Mouse (Mus musculus): ENCODE results near the gene Pdcd2. TPM values are rescaled to one million over a fixed set of nuclear protein-coding genes. Genes with fewer than 3 reads are reported as not detected.

Pdcd2 gene
- polyA plus RNA-seq, 1 experiment, result 52.6 TPM

DNA sequence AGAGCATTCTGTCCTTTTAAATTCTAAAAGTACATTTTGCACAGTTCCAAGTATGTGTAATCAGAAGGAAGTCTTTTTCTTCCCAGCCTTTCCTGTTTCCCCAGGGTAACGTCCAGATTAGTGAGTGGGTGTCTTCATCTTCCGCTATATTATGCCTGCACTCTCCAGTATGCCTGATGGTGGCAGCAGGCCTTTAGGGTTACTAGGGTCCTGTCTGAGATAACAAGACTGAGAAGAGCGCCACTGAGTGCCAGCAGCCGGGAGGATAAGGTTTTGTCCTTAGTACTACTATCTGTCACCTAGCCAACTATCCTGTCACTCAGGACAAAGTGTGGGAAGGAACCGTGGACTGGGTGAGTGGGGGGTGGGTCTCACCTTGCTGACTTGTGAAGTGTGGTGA, 9.3 kb downstream of the Pdcd2 start:
- Histone ChIP-seq H3K4me3 (replicated peaks) (peak overlapping the region; percentile 8), H3K27me3 (replicated peaks) (no peaks in the 10 kb centered on the region), H3K9me3 (no peaks in the 10 kb centered on the region), H3K4me1 (peaks cover 21% of the 10 kb centered on the region), H3K36me3 (replicated peaks; ENCODE audit: low read length) (peaks cover 96% of the 10 kb centered on the region)
- TF ChIP-seq FLI1 (IDR thresholded peaks at IDR 0.05; ENCODE audit: low read length), result no peak
- no peak for TF ChIP-seq GATA1 (IDR thresholded peaks at IDR 0.05; ENCODE audit: borderline replicate concordance, low read length)

DNA sequence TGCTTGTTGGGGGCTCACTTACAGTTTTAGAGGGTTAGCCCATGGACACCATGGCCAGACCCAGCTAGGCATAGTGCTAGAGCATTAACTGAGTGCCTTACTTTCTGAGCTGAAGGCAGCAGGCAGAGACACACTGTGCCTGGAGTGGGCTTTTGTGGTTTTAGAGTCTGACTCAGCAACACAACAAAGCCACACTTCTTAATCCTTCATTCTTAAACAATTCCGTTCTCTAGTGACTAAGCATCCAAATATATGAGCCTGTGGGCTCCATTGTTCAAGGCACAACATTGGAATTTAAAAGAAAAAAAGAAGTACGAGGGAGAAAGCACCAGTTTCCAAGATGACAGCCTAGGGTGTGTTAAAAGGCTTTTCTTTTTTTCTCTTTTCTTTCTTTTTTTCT, 16.4 kb downstream of the Pdcd2 start:
- H3K4me3 ChIP-seq (replicated peaks), result peak overlapping the region; percentile 76
- TF ChIP-seq GATA1 (IDR thresholded peaks at IDR 0.05; ENCODE audit: borderline replicate concordance, low read length) (no peak), FLI1 (IDR thresholded peaks at IDR 0.05; ENCODE audit: low read length) (no peak)
- H3K36me3 ChIP-seq (replicated peaks; ENCODE audit: low read length), result peaks cover 95% of the 10 kb centered on the region
- H3K27me3 ChIP-seq (replicated peaks), result no peaks in the 10 kb centered on the region
- H3K9me3 ChIP-seq, result no peaks in the 10 kb centered on the region
- peaks cover 26% of the 10 kb centered on the region for H3K4me1 ChIP-seq

DNA sequence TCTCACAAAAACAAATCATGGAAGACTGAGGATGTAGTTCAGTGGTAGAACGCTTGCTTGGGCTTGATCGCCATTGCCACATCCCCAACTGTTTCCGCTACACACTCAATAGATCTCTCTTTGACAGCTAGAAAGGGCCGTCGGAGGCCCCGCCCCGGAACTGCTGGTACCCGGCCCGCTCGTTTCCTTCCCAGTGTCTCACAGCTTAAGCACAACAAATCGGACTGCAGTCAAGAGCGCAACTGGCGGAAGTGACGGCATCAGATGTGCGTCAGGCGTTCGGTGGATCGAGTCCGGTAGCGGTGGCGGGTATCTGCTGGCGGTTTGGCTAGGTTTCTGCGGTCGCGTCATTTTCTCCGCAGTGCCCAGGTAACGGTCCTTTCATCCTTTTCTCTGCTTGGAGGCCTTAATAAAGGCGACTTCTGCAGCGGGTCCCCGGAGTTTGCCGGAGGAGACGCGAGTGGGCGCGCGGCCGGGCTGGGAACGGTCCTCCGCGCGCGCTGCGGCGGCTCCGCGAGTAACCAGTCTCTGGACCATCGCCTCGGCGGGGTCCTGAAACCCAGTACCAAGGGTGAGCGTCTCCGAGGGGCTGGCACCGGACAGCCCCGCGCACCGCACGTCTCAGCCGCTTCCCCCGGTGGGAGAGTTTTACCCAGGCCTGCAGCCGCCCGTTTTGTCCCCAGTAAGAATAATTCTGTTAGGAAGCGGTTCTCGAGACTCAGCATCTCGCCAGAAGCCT, 27.3 kb downstream of the Pdcd2 start, which contains the start of the genes Psmb1 and Tbp:
Gene Psmb1, minus strand, starts transcription at position 96 of the 739 bp plus-strand sequence.
Gene Tbp, plus strand, starts transcription at position 233 of the 739 bp plus-strand sequence.
- peaks cover 44% of the 10 kb centered on the region for H3K4me1 ChIP-seq
- TF ChIP-seq GATA1 (IDR thresholded peaks at IDR 0.05; ENCODE audit: borderline replicate concordance, low read length) (no peak), FLI1 (IDR thresholded peaks at IDR 0.05; ENCODE audit: low read length) (peak; percentile 82)

DNA sequence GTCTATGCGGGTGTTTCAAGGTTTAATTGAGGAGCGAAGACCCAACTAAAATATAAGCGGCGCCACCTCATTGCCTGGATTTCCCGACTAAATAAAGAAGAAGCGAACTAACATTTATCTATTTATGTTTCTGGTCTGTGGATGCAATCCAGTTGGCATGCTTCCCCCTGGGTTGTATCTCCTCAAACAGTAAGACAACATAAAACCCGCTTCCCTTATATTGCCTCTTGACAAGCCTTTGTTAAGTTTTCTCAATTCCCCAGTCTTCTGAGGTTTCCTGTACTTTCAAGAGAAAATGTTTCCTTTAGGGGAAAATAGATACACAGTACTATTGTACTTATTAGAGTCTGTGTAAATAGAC, 28.4 kb downstream of the Pdcd2 start:
- peak overlapping the region; percentile 96 for H3K4me3 ChIP-seq (replicated peaks)
- peaks cover 36% of the 10 kb centered on the region for H3K36me3 ChIP-seq (replicated peaks; ENCODE audit: low read length)
- no peaks in the 10 kb centered on the region for H3K27me3 ChIP-seq (replicated peaks)
- no peaks in the 10 kb centered on the region for H3K9me3 ChIP-seq
- H3K4me1 ChIP-seq, result peaks cover 43% of the 10 kb centered on the region
- TF ChIP-seq FLI1 (IDR thresholded peaks at IDR 0.05; ENCODE audit: low read length), result no peak
- TF ChIP-seq GATA1 (IDR thresholded peaks at IDR 0.05; ENCODE audit: borderline replicate concordance, low read length), result no peak

More for the DNA sequence above, 27.3 kb downstream of the Pdcd2 start, which contains the start of the genes Psmb1 and Tbp:
- no peaks in the 10 kb centered on the region for H3K27me3 ChIP-seq (replicated peaks)
- peaks cover 36% of the 10 kb centered on the region for H3K36me3 ChIP-seq (replicated peaks; ENCODE audit: low read length)
- H3K9me3 ChIP-seq, result no peaks in the 10 kb centered on the region
- H3K4me3 ChIP-seq (replicated peaks), result peak within 1 kb of the TSS; percentile 96

DNA sequence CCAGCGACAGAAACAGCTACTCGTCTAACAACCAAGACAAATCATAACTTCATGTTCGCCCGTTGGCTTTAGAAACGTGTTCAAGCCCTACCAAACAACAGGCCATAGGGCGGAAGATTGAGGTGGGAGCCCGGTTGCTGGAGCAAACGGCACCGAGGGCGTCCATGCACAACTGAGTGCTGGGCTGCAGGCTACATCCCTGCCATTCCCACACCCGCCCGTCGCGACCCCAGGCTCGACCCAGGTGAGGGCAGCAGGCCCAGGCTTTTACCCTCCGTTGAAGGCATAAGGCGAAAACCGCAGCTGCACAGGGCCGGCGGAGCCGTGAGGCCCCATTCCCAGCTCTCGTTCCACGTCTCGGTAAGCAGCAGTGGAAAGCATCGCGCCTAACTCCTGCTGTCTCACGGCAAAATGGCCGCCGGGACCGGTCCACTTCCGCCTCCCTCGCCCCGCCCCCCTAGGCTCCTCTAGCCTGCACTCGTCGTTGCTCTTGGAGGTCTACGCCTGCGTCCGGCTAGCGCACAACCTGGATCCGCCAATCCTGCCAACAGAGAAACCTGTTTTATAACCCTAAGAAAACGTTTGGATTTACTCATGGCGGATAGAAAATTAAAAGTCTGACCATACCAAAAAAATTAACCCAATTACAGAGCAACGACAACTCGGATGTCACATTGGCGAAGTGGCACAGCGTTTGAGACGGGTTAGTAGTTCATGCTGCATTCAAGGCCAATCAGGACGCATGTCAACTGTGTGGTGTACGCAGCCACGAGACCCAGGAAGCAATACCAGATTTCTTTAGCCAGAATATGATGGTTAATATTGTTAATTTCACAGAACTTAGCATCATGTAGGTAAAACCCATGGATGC, 29.0 kb downstream of the Pdcd2 start:
- H3K4me3 ChIP-seq (replicated peaks), result peak overlapping the region; percentile 96
- H3K36me3 ChIP-seq (replicated peaks; ENCODE audit: low read length), result peaks cover 37% of the 10 kb centered on the region
- no peaks in the 10 kb centered on the region for H3K27me3 ChIP-seq (replicated peaks)
- TF ChIP-seq GATA1 (IDR thresholded peaks at IDR 0.05; ENCODE audit: borderline replicate concordance, low read length) (no peak), FLI1 (IDR thresholded peaks at IDR 0.05; ENCODE audit: low read length) (no peak)
- no peaks in the 10 kb centered on the region for H3K9me3 ChIP-seq
- H3K4me1 ChIP-seq, result peaks cover 45% of the 10 kb centered on the region

DNA sequence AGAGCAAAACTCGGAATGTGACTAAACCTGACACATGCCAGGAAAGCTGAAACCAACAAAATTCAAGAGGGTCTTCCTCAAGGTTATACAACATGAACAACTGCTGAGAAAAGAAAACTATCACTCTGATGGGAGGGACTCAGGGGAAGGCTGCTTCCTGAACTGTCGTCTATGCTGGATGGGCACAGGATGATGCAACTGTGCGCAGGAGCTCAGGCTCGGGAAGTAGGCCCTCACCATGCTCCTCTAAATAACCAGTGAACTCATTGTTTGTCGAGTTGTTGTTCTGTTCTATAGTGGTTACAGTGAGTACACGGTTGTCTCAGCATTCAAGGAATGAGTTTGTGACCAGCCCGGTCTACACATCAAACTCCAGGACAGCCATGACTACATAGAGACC, 36.6 kb downstream of the Pdcd2 start:
- peaks cover 64% of the 10 kb centered on the region for H3K36me3 ChIP-seq (replicated peaks; ENCODE audit: low read length)
- H3K27me3 ChIP-seq (replicated peaks), result no peaks in the 10 kb centered on the region
- TF ChIP-seq FLI1 (IDR thresholded peaks at IDR 0.05; ENCODE audit: low read length) (no peak), GATA1 (IDR thresholded peaks at IDR 0.05; ENCODE audit: borderline replicate concordance, low read length) (no peak)
- no peak overlapping the region for H3K4me3 ChIP-seq (replicated peaks)
- peaks cover 30% of the 10 kb centered on the region for H3K4me1 ChIP-seq
- H3K9me3 ChIP-seq, result no peaks in the 10 kb centered on the region

DNA sequence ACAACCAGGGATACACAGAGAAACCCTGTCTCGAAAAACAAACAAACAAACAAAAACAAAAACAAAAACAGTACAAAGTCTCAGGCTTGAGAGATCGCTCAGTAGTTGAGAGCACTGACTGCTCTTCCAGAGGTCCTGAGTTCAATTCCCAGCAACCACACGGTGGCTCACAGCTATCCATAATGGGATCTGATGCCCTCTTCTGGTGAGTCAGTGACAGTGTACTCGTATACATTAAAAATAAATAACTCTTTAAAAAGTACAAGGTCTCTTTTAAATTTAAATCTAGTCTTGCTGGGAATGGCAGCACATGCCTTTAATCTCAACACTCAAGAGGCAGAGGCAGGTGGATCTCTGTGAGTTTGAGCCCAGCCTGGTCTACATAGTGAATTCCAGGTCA, 54.4 kb downstream of the Pdcd2 start:
- peaks cover 75% of the 10 kb centered on the region for H3K36me3 ChIP-seq (replicated peaks; ENCODE audit: low read length)

More for the DNA sequence above, 54.4 kb downstream of the Pdcd2 start:
- no peak overlapping the region for H3K4me3 ChIP-seq (replicated peaks)
- no peak for TF ChIP-seq GATA1 (IDR thresholded peaks at IDR 0.05; ENCODE audit: borderline replicate concordance, low read length)
- TF ChIP-seq FLI1 (IDR thresholded peaks at IDR 0.05; ENCODE audit: low read length), result no peak
- no peaks in the 10 kb centered on the region for H3K9me3 ChIP-seq
- no peaks in the 10 kb centered on the region for H3K27me3 ChIP-seq (replicated peaks)
- H3K4me1 ChIP-seq, result peaks cover 2% of the 10 kb centered on the region; the same call in 1 of the 2 replicates

Other genes starting within 250 kb of the Pdcd2 start
- gene Dll1, start 150.4 kb downstream of the Pdcd2 start, polyA plus RNA-seq (2012; ENCODE audit: insufficient read depth, low replicate concordance), result 0.22 TPM in 1 of 2 replicates, not detected in the other
- 1.4 and 1.5 TPM in 2 replicates for gene Fam120b, start 131.1 kb downstream of the Pdcd2 start, polyA plus RNA-seq (2012; ENCODE audit: insufficient read depth, low replicate concordance)
- 9.4 and 35.6 TPM in 2 replicates for gene Psmb1, start 27.6 kb downstream of the Pdcd2 start, polyA plus RNA-seq (2012; ENCODE audit: insufficient read depth, low replicate concordance)
- gene Tbp, start 27.4 kb downstream of the Pdcd2 start, polyA plus RNA-seq (2012; ENCODE audit: insufficient read depth, low replicate concordance), result 0.92 and 1.4 TPM in 2 replicates
- 0.18 TPM in 1 of 2 replicates, not detected in the other for gene Prdm9, start 37.1 kb upstream of the Pdcd2 start, polyA plus RNA-seq (2012; ENCODE audit: insufficient read depth, low replicate concordance)
- 9.0 and 40.3 TPM in 2 replicates for gene Chd1, start 177.7 kb upstream of the Pdcd2 start, polyA plus RNA-seq (2012; ENCODE audit: insufficient read depth, low replicate concordance)

Data from megakaryocyte, embryonic 14.5 days (primary cell).